Mouse (Mus musculus): ENCODE measurements around the gene Clec2h.

DNA sequence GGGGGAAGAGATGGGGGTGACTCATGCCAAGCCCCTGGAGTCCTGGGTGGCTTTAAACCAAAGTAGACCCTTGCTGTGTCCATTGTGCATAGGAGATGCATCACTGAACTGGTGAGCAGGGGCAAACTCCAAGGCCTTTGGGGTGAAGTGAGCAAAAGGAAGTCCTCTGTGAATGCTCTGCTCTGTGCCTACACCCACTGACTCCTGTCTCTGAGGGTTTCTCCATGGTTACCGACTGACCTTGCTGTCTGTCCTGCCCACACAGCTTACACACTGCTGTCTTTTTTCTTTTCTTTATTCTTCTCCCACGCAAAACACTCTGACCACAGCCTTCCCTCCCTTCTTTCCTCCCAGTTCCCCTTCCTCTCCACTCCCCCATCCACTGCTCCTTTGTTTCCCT, 39.5 kb upstream of the Clec2h start:
- TF ChIP-seq MYOD1 (IDR thresholded peaks at IDR 0.05; ENCODE audit: control insufficient read depth in 1 of 3, insufficient read length in 2 of 3, low read depth in 2 of 3) = no peak
- TF ChIP-seq MAX (IDR thresholded peaks at IDR 0.05; ENCODE audit: low read depth) = no peak

Data from myocyte (in vitro differentiated cells).